Mouse (Mus musculus): ENCODE measurements around the gene Scn5a. TPM values are rescaled to one million over a fixed set of nuclear protein-coding genes. Genes with fewer than 3 reads are reported as not detected.

The Scn5a gene
- polyA plus RNA-seq (2012; rRNA removed): 0.96 and 1.3 TPM in 2 replicates

DNA sequence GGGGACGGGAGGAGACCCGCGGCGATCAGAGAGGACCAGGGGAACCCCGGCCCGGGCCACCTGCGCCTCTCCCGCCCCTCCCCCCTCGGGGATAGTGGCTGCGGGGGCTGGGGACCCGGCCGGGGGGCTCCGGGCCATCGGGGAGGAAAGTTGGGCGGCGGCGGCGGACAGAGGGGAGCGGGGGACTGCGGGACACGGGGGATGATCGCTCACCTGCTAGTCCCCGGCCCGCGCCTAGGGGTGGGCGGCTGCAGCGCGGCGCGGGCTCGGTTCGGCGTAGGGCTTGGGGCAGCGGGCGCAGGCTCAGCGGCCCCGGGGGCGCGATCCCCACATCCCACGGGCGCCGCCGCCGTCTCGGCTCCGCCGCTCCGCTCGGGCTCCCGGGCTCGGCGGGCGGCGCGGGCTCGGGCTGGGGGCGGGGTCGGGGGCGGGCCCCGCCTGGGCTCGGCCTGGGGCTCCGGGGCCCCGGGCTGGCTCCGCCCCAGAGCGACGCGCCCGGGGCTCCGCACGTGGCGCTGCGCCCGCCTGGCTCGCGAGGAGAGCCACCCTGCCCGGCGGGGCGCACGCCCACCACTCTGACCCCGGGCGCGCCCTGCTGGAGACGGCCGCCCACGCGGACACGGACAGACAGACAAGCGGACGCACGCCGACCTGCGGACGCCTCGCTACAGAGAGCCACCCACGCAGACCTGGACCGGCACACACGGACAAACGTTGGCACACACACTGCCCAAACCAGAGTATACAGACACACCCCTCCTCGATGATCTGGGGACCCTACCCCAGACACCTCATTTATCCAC lies at the start of gene Scn5a:
Scn5a (minus strand) TSS at position 381 of the 803 bp plus-strand sequence.

DNA sequence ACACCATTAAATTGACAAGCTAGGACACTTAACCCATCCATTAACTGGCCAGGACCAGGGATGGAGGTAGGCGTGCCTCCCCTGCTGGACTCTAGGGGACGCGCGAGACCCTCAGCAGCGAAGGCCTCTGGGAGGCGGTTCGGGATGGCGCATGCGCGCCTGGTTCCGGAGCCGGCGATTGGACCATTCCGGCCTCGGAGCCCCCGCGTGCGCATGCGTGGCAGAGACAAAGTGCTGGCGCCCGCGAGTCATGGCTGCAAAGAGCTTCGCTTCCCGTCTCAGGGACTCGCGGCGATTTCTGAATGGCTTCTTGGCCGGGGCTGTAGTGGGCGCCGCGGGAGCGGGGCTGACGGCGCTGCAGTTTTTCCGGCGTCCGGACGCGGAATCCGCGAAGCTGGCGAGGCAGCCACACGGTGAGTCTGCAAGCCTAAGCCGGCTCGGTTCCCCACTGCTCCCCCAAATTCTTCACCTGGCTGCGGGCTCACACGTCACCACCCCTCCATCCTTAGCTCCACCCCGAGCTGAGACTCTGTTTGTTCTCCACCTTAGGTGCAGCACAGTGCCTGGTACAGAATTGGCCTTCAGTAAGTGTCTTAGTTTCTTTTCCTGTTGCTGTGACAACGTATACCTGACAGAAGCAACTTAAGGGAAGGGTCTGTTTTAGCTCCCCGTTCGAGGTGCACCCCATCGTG lies 133.9 kb downstream of the Scn5a start, which contains the start of gene Exog:
Exog (plus strand) TSS at position 206 of the 692 bp plus-strand sequence.

Other genes starting within 250 kb of the Scn5a start
- 127 and 141 TPM in 2 replicates for gene Acaa1a, start 239.3 kb downstream of the Scn5a start, polyA plus RNA-seq (2012; rRNA removed)
- 4.7 and 6.6 TPM in 2 replicates for gene Myd88, start 237.6 kb downstream of the Scn5a start, polyA plus RNA-seq (2012; rRNA removed)
- 7.5 and 7.7 TPM in 2 replicates for gene Xylb, start 221.6 kb downstream of the Scn5a start, polyA plus RNA-seq (2012; rRNA removed)
- 0.03 and 0.05 TPM in 2 replicates for gene Slc22a14, start 213.5 kb downstream of the Scn5a start, polyA plus RNA-seq (2012; rRNA removed)
- gene Acvr2b, start 176.9 kb downstream of the Scn5a start, polyA plus RNA-seq (2012; rRNA removed): 21.0 and 21.5 TPM in 2 replicates
- 18.5 and 20.2 TPM in 2 replicates for gene Exog, start 134.1 kb downstream of the Scn5a start, polyA plus RNA-seq (2012; rRNA removed)
- 0.72 and 3.4 TPM in 2 replicates for gene Scn10a, start 140.3 kb upstream of the Scn5a start, polyA plus RNA-seq (2012; rRNA removed)
- gene Scn11a, start 246.4 kb upstream of the Scn5a start, polyA plus RNA-seq (2012; rRNA removed): 0.27 and 0.36 TPM in 2 replicates

All from central nervous system, embryonic 14 days (tissue).